Mouse (Mus musculus) lung, postnatal 0 days (tissue): ENCODE results near the gene Pgm2l1.

Experiments
- CTCF ChIP-seq: IDR thresholded peaks from 2 replicates; pipeline ENCODE4 v1.5.1; 2016; ENCODE audit warnings: antibody characterized with exemption, mild to moderate bottlenecking
- EP300 ChIP-seq: IDR thresholded peaks from 2 replicates; pipeline ENCODE4 v1.6.1; 2016; ENCODE audit warnings: antibody characterized with exemption, mild to moderate bottlenecking, control low read depth

DNA sequence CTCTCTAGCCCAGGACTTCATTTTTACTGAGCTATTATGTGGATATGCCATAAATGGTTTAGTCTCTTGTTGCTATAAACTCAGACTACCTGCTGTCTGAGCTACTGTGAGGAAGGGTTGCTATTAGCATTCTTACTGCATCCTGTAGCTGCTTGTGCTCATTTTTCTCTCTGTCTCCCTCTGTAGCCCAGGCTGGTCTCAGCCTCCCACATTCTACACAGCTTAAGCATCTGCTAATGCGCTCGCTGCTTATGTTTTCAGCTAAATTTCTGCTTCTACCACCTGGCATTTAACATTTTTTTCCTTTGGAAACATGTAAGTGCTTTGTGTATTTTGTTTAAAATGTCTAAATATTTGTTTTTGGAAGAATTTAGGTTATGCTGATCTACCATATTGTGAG, 68.6 kb downstream of the Pgm2l1 start:
- TF ChIP-seq CTCF (no peak), EP300 (no peak)
